Mouse (Mus musculus): ENCODE measurements at regions not wholly inside any gene's neighbourhood (a gene's known extent, or its start where the extent isn't known, plus 50 kb on each side); places are given as distances from the start of the nearest gene placed in this dataset.

DNA sequence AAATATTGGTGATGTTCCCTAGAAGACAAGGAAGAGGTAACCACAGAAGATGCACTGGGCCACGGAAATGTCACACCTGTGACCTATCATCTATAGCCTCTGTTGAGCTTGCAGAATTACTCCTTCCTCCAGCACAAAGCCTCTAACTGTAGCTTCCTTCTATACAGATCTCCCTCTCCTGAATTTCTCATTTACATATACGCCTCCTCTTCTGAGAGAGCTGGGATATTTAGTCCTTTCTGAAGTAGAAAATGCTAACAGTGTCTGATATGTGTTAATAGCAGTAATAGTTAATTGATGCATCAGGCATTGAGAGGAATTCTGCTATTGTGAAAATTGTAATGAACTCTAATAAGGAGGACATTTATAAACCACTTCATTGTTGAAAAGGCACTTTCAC, 385.8 kb upstream of the Cited2 start:
- Histone ChIP-seq H3K9ac (no peak overlapping the region), H3K9me3 (ENCODE audit: low read length) (no peaks in the 10 kb centered on the region), H3K4me2 (ENCODE audit: low read depth) (no peak overlapping the region), H3K27ac (ENCODE audit: low read depth, low read length) (no peak overlapping the region), H3K4me3 (ENCODE audit: low read depth, low read length) (no peak overlapping the region), H3K4me1 (ENCODE audit: insufficient read depth) (peaks cover under 1% of the 10 kb centered on the region; the same call in 1 of the 2 replicates), H3K27me3 (ENCODE audit: insufficient read depth, low read length) (no peaks in the 10 kb centered on the region), H3K36me3 (ENCODE audit: insufficient read depth) (no peaks in the 10 kb centered on the region)
- WGBS, result 73% methylated on average over 2 of the region's 2 CpGs
- no peak for DNase-seq
- TF ChIP-seq CTCF (IDR thresholded peaks at IDR 0.05; ENCODE audit: low read depth), result no peak
- peak; percentile 65; the same call in 1 of the 2 replicates for ATAC-seq

DNA sequence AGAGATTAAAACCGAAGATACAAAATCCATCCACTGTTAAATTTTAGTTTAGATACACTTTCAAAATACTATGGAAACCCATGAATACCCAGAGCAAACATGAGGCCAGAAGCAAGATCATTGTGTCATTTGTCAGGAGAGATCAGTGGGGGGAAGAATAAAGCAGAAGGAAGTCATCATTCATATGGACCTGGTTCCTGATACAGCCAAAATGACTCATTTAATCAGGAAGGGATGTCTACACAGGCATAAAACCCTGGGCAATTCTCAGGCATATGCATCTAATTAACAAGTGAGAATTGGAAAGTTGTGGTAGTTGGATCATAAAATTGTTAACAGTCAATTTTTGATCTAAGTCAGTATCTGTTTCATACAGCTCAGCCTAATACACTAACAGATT, 379.2 kb upstream of the Cited2 start:
- Histone ChIP-seq H3K9ac (no peak overlapping the region), H3K4me2 (ENCODE audit: low read depth) (no peak overlapping the region), H3K4me1 (ENCODE audit: insufficient read depth) (no peaks in the 10 kb centered on the region), H3K36me3 (ENCODE audit: insufficient read depth) (no peaks in the 10 kb centered on the region), H3K27me3 (ENCODE audit: insufficient read depth, low read length) (no peaks in the 10 kb centered on the region), H3K27ac (ENCODE audit: low read depth, low read length) (no peak overlapping the region), H3K9me3 (ENCODE audit: low read length) (no peaks in the 10 kb centered on the region), H3K4me3 (ENCODE audit: low read depth, low read length) (no peak overlapping the region)
- 95% methylated on average over 1 of the region's 1 CpGs for WGBS
- ATAC-seq (no peak), DNase-seq (no peak)
- no peak for TF ChIP-seq CTCF (IDR thresholded peaks at IDR 0.05; ENCODE audit: low read depth)

DNA sequence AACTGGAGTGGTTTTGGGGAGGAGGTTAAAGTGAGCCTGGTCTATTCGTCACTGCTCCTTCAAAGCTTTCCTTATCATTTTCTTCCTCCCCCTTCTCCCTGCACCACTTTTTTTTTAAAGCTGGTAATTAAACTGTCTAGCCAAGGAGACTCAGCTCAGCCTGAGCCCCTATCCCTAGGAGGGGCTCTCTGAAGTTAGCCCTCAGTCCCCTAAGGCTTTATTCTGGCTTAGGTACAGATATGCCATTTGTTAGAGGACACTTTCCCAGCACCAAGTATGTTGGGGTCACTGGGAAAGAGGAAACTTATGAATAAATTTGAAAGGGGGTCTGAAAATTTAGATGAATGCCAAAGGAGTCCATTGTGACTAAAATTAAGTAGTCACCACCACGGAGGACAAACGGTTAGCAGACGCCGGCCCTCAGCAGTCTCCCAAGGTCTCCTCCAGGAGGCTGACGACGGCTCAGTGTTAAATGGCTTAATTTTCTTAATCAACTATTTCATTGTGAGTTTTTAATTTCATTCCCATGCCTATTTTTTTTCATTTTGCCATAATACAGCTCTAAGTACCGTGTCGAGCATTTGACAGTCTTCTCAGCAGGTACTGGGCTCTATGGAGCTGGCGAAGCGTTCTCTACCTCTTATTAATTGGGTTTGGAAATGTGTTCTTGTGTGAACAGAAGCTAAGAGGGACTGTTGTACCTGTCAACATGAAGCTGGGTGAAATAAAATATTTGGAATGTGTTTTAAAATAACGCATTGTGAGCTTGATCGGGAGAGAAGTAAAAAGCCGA, 370.6 kb upstream of the Cited2 start:
- H3K4me1 ChIP-seq (ENCODE audit: insufficient read depth), result no peaks in the 10 kb centered on the region
- WGBS, result 45% methylated on average over 14 of the region's 14 CpGs
- H3K27me3 ChIP-seq (ENCODE audit: insufficient read depth, low read length), result no peaks in the 10 kb centered on the region
- H3K4me3 ChIP-seq (ENCODE audit: low read depth, low read length), result no peak overlapping the region
- H3K36me3 ChIP-seq (ENCODE audit: insufficient read depth), result no peaks in the 10 kb centered on the region
- H3K4me2 ChIP-seq (ENCODE audit: low read depth), result no peak overlapping the region
- no peak for DNase-seq
- no peaks in the 10 kb centered on the region for H3K9me3 ChIP-seq (ENCODE audit: low read length)
- no peak for ATAC-seq
- no peak overlapping the region for H3K9ac ChIP-seq
- TF ChIP-seq CTCF (IDR thresholded peaks at IDR 0.05; ENCODE audit: low read depth), result no peak
- no peak overlapping the region for H3K27ac ChIP-seq (ENCODE audit: low read depth, low read length)

DNA sequence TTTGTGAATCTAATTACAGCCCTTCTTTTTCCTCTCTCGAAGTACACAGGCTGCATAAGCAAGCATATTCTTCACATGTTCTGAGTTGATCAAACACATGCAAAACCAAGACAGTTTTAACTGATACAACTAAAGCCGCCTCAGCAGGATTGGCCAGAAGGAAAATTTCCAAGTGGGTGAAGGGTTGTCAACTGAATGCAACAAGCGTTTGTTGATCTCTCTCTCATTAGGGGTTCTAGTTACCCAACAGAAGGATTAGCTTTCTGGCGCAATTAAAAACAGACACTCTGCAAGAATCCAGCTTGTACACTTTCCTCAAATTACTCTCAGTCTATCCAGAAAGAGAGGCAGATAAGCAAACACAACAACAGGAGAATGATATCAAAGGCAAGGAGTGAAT, 367.5 kb upstream of the Cited2 start:
- DNase-seq (peak; percentile 50), ATAC-seq (peak; percentile 85)
- Histone ChIP-seq H3K27ac (ENCODE audit: low read depth, low read length) (no peak overlapping the region), H3K36me3 (ENCODE audit: insufficient read depth) (no peaks in the 10 kb centered on the region), H3K4me2 (ENCODE audit: low read depth) (no peak overlapping the region), H3K9ac (no peak overlapping the region), H3K4me1 (ENCODE audit: insufficient read depth) (no peaks in the 10 kb centered on the region), H3K4me3 (ENCODE audit: low read depth, low read length) (no peak overlapping the region), H3K27me3 (ENCODE audit: insufficient read depth, low read length) (no peaks in the 10 kb centered on the region), H3K9me3 (ENCODE audit: low read length) (no peaks in the 10 kb centered on the region)
- TF ChIP-seq CTCF (IDR thresholded peaks at IDR 0.05; ENCODE audit: low read depth), result no peak
- 7% methylated on average over 4 of the region's 4 CpGs for WGBS

DNA sequence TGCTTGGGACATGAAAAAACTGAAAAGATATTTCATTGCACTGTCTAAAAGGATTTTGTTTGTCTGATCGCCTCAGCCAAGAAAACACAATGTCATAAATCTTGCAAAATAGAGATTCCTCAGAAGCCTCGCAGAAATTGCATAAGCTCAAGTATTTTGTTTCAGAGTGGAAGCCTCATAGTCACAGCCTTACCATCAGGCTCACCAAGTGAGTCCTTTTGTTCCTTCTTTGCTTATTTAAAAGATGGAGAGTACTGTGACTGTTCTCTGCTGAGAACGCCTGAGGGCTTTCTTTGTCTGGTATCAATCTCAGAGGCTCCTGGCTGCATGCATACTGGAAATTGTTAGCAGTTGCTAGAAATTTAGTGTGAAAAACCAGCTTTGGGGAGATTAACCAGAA, 367.0 kb upstream of the Cited2 start:
- H3K9ac ChIP-seq, result no peak overlapping the region
- WGBS, result 33% methylated on average over 3 of the region's 3 CpGs
- H3K27me3 ChIP-seq (ENCODE audit: insufficient read depth, low read length), result no peaks in the 10 kb centered on the region
- no peak overlapping the region for H3K4me2 ChIP-seq (ENCODE audit: low read depth)
- H3K27ac ChIP-seq (ENCODE audit: low read depth, low read length), result no peak overlapping the region; the same call in 1 of the 2 replicates
- H3K4me3 ChIP-seq (ENCODE audit: low read depth, low read length), result no peak overlapping the region
- no peaks in the 10 kb centered on the region for H3K9me3 ChIP-seq (ENCODE audit: low read length)
- no peaks in the 10 kb centered on the region for H3K4me1 ChIP-seq (ENCODE audit: insufficient read depth)
- no peak for TF ChIP-seq CTCF (IDR thresholded peaks at IDR 0.05; ENCODE audit: low read depth)
- H3K36me3 ChIP-seq (ENCODE audit: insufficient read depth), result no peaks in the 10 kb centered on the region
- no peak for DNase-seq
- ATAC-seq, result peak; percentile 29

DNA sequence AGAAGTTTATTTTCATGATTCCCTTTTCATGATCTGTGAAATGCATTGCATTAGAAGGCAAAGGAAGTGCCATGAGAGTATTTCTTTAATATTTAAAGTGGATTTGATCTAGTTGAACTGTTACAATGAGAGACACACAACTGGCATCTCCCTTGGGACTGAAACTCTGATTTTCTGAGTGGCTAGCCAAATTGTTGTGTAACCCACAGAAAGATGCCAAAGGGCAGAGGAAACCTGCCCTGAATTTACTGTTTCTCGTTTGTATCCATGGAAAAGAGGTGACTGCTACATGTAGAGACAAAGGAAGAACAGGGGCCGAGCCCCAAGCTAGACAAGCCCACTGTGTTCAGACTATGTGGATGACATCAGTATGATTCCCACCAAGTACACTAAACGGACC, 360.4 kb upstream of the Cited2 start:
- no peaks in the 10 kb centered on the region for H3K27me3 ChIP-seq (ENCODE audit: insufficient read depth, low read length)
- no peaks in the 10 kb centered on the region for H3K9me3 ChIP-seq (ENCODE audit: low read length)
- 62% methylated on average over 3 of the region's 3 CpGs for WGBS
- H3K9ac ChIP-seq, result no peak overlapping the region
- H3K36me3 ChIP-seq (ENCODE audit: insufficient read depth), result no peaks in the 10 kb centered on the region
- no peak overlapping the region for H3K27ac ChIP-seq (ENCODE audit: low read depth, low read length)
- peaks cover 4% of the 10 kb centered on the region; the same call in 1 of the 2 replicates for H3K4me1 ChIP-seq (ENCODE audit: insufficient read depth)
- no peak overlapping the region for H3K4me3 ChIP-seq (ENCODE audit: low read depth, low read length)
- DNase-seq (no peak), ATAC-seq (no peak)
- TF ChIP-seq CTCF (IDR thresholded peaks at IDR 0.05; ENCODE audit: low read depth), result no peak
- no peak overlapping the region for H3K4me2 ChIP-seq (ENCODE audit: low read depth)

DNA sequence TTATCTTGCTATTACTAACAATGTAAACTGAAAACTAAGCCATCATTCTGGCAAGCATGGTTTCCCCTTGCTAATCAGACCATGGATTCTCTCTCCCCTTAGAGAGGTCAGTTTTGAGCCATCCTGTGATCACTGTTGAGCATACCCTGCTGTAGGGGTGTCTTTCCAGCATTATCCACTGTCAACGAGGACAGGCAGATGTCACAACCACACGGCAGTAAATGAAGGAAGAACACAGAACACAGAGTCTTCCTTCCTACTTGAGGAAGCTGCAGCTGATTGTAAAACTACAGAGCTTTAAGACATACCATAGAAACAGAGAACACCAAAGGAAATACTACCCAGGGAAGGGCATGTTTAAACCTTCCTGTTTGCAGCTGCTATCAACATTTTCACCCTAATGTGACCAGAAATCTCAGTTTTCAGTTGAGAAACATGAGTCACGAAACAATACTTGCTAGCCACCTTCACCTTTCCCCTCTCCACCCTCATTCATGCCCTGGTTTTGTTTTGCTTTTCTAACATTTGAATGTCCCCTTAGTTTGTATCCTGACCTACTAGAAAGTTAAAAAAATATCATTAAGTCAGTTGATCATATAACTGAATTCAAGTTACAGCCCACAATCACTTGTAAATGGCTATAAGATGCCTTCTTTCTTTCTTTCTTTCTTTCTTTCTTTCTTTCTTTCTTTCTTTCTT, 356.8 kb upstream of the Cited2 start:
- no peak for DNase-seq
- Histone ChIP-seq H3K36me3 (ENCODE audit: insufficient read depth) (no peaks in the 10 kb centered on the region), H3K9me3 (ENCODE audit: low read length) (no peaks in the 10 kb centered on the region), H3K27me3 (ENCODE audit: insufficient read depth, low read length) (no peaks in the 10 kb centered on the region), H3K4me3 (ENCODE audit: low read depth, low read length) (no peak overlapping the region), H3K27ac (ENCODE audit: low read depth, low read length) (no peak overlapping the region), H3K9ac (no peak overlapping the region), H3K4me2 (ENCODE audit: low read depth) (no peak overlapping the region), H3K4me1 (ENCODE audit: insufficient read depth) (peaks cover 4% of the 10 kb centered on the region; the same call in 1 of the 2 replicates)
- no peak for TF ChIP-seq CTCF (IDR thresholded peaks at IDR 0.05; ENCODE audit: low read depth)
- WGBS, result 77% methylated on average over 3 of the region's 3 CpGs
- no peak for ATAC-seq

Measured in forebrain, postnatal 0 days (tissue).